Mouse (Mus musculus) monocyte, adult 5-6 weeks (primary cell): ENCODE results near the gene Nr1i3. TPM values are rescaled to one million over a fixed set of nuclear protein-coding genes. Genes with fewer than 3 reads are reported as not detected.

Source experiments
- ATAC-seq: fragments of 153-309, 156-312 bp; replicated peaks from 2 replicates; pipeline ENCODE4 v1.8.0; 2017; ENCODE audit warnings: mild to moderate bottlenecking; ENCODE audit not compliant: low TSS enrichment, insufficient number of reproducible peaks, severe bottlenecking, poor library complexity, low FRiP score
- total RNA-seq: library from RNA; stranded (forward); fragments of 200-1000, 200-491, 200-594 nt; gene quantifications from 3 replicates; pipeline ENCODE4 v1.2.3, GENCODE M21; 2017

The Nr1i3 gene
- total RNA-seq, 1 experiment from 2014 or later = 0.86 TPM

DNA sequence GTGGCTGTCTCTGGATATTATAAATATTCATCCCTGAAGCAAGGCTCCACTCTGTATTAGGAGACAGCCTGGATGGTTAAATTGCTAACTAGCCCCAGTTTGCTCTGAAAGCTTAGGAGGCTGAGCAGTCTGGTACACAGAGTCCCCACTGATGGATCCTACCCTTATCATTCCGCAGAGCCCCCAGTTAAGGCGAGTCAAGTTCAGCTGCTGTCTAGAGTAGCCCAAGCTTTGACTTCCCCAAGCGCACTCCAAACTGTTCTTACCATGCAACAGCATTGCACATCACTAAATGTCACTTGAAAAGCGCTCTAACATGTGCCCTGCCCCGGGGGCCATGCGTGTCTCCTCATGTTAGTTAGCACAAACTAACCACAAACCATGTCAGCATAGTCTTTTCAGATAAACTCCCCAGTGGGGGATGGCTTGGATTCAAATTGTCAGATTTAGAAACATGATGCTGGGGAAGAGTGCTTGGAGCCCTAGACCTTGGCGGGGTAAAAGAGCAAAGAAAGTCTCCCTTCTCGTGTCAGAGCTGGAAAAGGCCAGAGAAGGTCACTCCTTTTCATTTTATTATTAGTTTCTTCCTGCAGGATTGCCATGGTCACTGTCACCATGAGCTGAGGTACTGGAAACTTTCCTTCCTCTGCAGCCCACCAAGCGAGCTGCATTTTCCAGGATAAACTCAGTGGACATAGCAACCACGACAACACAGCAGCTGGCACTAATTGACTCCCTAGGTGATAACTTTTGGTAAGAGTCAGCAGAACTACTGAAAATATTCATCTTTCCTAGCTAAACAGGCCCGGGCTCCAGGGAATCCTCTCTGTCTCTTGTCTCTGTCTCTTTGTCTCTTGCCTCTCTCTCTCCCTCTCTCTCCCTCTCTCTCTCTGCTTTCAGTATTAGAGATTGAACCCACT is 19.6 kb upstream of the Nr1i3 start:
- ATAC-seq = no peak

DNA sequence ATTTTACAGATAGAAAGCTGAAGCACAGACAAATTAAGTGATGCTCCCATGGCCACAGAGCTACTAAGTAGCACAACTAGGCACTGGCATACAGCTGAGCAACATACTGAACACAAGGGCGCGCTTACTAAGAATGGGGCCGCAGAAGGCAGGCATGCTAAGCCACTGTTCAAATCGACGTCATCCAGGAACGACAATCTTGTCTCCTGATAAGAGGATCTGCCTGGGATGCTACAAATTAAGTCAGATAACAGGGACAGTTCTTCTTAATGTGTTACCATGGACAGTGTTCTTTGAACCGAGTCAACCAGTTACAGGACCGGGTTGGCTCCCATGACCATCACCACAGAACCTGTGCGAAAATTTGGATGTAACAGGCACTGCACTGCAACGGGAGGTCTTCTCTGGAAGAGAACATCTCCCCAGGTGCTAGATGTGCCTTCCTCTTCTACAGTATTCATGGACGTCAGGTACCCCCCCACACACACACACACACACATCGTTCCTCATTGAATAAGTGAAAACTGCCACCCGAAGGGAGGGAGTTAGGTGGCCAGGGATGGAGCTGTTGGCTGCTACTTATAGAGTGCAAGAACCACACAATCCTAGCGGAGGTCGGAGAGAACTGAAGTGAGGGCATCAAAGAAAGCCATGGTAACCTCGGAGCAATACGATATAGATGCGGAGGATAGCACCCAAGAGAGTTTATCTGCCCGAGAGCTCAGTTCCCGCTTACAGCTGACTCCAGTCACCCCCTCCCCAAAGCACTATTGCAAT is 18.5 kb upstream of the Nr1i3 start:
- no peak for ATAC-seq

GRCm38 (mm10) chr1:171195887-171196397 is 17.8 kb upstream of the Nr1i3 start, which contains the start of gene Pcp4l1:
TSS of gene Pcp4l1 (minus strand) at chr1:171196268.
- peak; percentile 47 for ATAC-seq

GRCm38 (mm10) chr1:171199532-171199931 is 14.2 kb upstream of the Nr1i3 start:
- no peak for ATAC-seq

DNA sequence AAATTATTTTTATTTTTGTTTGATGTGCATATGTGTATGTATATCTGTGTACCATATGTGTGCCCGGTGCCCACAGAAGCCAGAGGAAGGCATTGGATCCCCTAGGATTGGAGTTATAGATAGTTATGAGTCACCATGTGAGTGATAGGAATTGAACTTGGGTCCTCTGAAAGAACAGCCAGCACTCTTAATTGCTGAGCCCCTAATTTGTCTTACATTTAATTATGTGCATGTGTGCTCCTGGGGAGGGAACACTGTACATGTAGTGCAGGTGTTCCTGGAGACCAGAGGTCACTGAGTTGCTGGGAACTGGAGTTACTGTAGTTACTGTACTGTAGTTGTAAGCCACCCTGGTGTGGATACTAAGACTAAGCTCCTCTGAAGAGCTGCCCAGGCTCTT is 13.0 kb upstream of the Nr1i3 start:
- no peak for ATAC-seq

DNA sequence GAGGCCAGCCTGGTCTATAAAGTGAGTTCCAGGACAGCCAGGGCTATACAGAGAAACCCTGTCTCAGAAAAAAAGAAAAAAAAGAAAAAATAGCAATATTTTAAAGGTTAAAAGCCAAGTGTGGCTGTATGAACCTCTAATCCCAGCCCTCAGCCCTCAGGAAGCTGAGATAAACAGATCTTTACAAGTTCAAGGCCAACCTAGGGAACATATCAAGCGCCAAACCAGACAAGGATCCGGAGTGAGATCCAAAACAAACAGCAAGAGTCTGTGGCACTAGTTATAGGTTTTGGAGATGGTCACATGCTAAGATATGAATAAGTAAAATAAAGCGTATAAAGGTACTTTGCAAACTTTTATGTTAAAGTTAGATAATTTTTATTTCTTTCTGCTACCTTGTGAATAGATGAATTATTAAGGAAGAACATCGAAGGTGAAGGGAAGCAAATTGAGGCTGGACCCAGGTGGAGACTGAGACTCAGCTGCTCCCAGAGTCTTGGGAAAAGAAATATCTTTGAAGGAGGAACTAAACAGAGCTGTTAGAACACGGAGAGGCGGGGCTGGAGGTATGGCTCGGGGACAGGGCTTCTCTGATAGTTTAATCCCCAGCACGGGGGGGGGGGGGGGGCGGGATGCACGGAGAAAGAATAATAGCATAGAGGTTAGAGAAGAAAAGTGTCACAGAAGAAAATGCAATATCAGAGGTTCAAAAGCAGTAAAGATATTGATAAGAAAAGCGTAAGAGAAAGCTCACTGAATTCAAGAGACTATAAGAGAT is 10.1 kb upstream of the Nr1i3 start:
- ATAC-seq = no peak

DNA sequence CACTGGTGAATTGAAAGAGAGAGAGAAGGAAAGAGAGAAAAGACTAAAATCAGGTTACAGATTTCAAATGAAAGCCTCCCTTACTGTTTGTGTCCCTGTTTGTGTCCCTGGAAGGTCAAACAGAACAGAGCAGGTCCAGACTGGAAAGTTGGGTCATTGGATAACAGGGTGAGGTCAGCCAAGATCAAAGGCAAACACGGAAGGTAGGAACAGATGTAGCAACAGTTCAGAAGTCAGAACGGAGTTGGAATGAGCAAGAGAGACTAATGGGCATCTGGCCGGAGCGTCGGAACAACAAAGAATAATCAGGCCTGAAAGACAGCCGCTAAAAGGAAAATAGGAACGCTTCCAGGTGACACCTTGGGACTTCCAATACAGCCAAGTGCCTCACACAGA is 9.5 kb upstream of the Nr1i3 start:
- no peak for ATAC-seq

- ATAC-seq = no peak
These were observed 7.9 kb upstream of the Nr1i3 start for GRCm38 (mm10) chr1:171205704-171206493.

GRCm38 (mm10) chr1:171209409-171209808 is 4.4 kb upstream of the Nr1i3 start:
- ATAC-seq = no peak

- ATAC-seq = no peak
These were observed 916 bp upstream of the Nr1i3 start for GRCm38 (mm10) chr1:171212854-171213253.

GRCm38 (mm10) chr1:171216241-171216955 is 2.6 kb downstream of the Nr1i3 start:
- ATAC-seq = no peak

- peak; percentile 40; the same call in 1 of the 2 replicates for ATAC-seq
These were observed 7.1 kb downstream of the Nr1i3 start for GRCm38 (mm10) chr1:171220871-171221270.

- no peak for ATAC-seq
These were observed 7.8 kb downstream of the Nr1i3 start for GRCm38 (mm10) chr1:171221281-171222193.

GRCm38 (mm10) chr1:171222238-171223155 is 8.7 kb downstream of the Nr1i3 start, which contains the start of gene Tomm40l:
TSS of gene Tomm40l (minus strand) at chr1:171222514.
- ATAC-seq = peak; percentile 93

DNA sequence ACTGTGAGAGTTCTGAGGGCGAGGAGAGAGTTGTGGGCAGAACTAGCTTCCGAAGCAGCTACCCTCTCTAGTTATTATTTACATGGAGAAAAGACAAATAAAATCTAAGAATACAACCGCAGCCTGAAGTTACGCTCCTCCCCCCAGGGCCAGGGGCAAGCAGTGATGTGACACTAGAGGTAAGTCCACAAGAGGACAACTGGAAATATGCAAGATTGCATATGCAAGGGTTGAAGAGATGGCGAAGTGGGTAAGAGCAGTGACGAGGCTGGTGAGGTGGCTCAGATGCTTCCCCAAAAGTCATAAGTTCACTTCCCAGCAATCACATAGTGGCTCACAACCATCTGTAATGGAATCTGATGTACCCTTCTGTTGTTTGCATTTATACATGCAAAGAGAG is 9.4 kb downstream of the Nr1i3 start:
- no peak for ATAC-seq
